Mouse (Mus musculus): ENCODE results near the gene Robo4. TPM values are rescaled to one million over a fixed set of nuclear protein-coding genes. Genes with fewer than 3 reads are reported as not detected.

Robo4 gene
- polyA plus RNA-seq (2017; shearing (Covaris generic)): not detected

GRCm38 (mm10) chr9:37401802-37402201 lies at the start of gene Robo4:
TSS of gene Robo4 (plus strand) at chr9:37401897.

GRCm38 (mm10) chr9:37367301-37368080 lies 34.2 kb upstream of the Robo4 start, which contains the start of gene Hepacam:
TSS of gene Hepacam (plus strand) at chr9:37367351.

GRCm38 (mm10) chr9:37432720-37433421 lies 31.2 kb downstream of the Robo4 start, which contains the start of gene Robo3:
TSS of gene Robo3 (minus strand) at chr9:37433246.

Other genes starting within 250 kb of the Robo4 start
- 2.3 TPM for gene Tmem218, start 193.7 kb upstream of the Robo4 start, polyA plus RNA-seq (2017; shearing (Covaris generic))
- 2.2 TPM for gene Slc37a2, start 146.2 kb upstream of the Robo4 start, polyA plus RNA-seq (2017; shearing (Covaris generic))
- 7.4 TPM for gene Ccdc15, start 53.5 kb upstream of the Robo4 start, polyA plus RNA-seq (2017; shearing (Covaris generic))
- gene Hepacam, start 34.5 kb upstream of the Robo4 start, polyA plus RNA-seq (2017; shearing (Covaris generic)): not detected
- gene Robo3, start 31.3 kb downstream of the Robo4 start, polyA plus RNA-seq (2017; shearing (Covaris generic)): not detected
- 25.0 TPM for gene Msantd2, start 87.4 kb downstream of the Robo4 start, polyA plus RNA-seq (2017; shearing (Covaris generic))
- gene Esam, start 126.2 kb downstream of the Robo4 start, polyA plus RNA-seq (2017; shearing (Covaris generic)): 0.69 TPM
- gene Vsig2, start 137.4 kb downstream of the Robo4 start, polyA plus RNA-seq (2017; shearing (Covaris generic)): not detected
- gene Nrgn, start 151.0 kb downstream of the Robo4 start, polyA plus RNA-seq (2017; shearing (Covaris generic)): 4.3 TPM
- 12.4 TPM for gene Siae, start 153.8 kb downstream of the Robo4 start, polyA plus RNA-seq (2017; shearing (Covaris generic))
- 1.2 TPM for gene Spa17, start 211.8 kb downstream of the Robo4 start, polyA plus RNA-seq (2017; shearing (Covaris generic))